Mouse (Mus musculus): ENCODE data around the gene D930007J09Rik.

Gene D930007J09Rik

DNA sequence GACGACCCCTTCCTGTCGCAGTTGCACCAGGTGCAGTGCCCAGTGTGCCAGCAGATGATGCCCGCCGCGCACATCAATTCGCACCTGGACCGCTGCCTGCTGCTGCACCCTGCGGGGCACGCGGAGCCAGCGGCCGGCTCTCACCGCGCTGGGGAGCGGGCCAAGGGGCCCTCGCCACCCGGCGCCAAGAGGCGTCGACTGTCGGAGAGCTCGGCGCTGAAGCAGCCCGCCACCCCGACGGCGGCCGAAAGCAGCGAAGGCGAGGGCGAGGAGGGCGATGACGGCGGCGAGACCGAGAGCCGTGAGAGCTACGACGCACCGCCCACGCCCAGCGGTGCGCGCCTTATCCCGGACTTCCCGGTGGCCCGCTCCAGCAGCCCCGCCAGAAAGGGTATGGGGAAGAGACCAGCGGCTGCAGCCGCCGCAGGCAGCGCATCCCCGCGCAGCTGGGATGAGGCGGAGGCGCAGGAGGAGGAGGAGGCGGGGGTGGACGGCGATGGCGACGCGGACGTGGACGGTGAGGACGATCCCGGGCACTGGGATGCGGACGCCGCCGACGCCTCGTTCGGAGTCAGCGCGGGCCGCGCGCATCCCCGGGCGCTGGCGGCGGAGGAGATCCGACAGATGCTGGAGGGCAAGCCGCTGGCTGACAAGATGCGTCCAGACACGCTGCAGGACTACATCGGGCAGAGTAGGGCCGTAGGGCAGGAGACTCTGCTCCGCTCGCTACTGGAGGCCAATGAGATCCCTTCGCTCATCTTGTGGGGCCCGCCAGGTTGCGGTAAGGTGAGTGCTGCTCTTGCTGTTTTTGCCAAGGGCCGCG lies at the start of gene D930007J09Rik:
Gene D930007J09Rik (minus strand): TSS at position 591 of the 823 bp plus-strand sequence.
- no peak for DNase-seq (ENCODE audit: low read depth, low spot score)

DNA sequence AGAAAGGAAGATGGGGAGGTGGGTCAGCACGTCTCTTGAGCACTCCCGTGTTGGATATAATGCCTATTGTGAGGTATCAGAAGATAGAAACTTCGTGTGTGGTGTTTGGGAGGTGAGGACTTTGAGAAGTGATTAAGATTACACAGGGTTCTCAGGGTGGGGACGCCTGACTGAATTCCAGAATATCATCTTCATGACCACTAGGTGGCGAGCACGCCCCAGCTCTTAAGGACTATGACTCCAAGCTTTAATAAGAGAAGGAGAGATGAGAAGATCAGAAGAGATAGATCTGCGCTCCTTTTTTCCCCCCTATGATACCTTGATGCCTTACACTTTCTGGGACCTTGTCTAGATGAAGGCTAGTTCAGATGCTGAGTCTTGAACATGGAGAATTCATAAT lies 49.3 kb upstream of the D930007J09Rik start:
- DNase-seq (ENCODE audit: low read depth, low spot score), result peak; percentile 61

DNA sequence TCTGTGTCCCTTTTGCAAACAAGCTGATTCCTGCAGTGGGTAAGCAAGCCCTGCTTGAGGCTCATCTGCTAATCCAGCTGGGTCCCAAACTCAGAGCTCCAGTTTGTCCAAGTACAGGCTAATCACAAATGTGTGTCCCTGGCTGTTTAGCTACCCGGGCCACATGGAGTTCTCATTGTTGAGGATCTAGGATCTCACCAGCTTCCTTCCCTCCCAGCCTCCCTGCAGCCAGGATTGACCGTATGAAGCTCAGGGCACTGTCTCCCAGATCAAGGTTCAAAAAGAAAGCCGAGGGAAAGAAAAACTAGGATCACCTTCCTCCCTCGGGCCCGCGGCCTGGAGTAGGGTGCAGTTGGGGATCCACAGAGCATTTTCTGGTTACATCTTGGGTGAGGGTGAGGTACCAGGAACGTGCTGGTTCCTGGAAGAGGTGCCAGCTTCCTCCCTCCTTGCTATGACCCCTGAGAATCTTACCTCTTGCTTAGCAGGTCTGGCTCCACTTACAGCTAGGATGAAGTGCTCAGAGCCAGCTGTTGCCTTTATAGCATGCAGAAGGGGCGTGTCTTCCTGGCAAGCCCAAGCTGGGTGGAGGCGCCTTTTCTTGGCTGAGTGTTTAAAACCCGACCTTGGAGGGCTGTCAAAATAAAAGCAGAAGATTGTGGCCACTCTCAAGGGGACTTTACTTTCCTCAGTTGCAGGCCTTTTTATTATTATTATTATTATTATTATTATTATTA lies 48.2 kb upstream of the D930007J09Rik start, which contains the start of gene Serpinb1a:
Gene Serpinb1a (minus strand): TSS at position 518 of the 737 bp plus-strand sequence.
- peak; percentile 82 for DNase-seq (ENCODE audit: low read depth, low spot score)

DNA sequence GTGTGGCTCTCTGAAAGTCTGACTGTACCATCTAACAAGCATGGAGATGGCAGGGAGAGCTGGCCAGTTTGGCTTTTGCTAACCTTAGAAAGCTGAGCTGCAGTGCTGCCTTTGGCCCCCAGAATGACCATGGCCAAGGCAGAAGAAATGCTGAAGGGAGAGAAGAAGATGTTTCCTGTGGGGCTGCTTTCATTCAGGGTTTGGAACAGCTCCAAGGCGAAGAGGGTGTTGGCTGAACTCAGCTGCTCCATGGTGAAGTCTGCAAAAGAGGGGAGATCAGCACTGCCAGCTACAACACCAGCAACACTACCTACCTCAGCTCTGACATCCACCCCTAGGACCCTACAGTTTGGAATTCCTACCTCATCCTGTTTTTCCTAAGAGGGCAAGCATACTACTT lies 47.5 kb upstream of the D930007J09Rik start:
- no peak for DNase-seq (ENCODE audit: low read depth, low spot score)

- no peak for DNase-seq (ENCODE audit: low read depth, low spot score)
Observed at GRCm38 (mm10) chr13:32849531-32850123, 47.0 kb upstream of the D930007J09Rik start.

DNA sequence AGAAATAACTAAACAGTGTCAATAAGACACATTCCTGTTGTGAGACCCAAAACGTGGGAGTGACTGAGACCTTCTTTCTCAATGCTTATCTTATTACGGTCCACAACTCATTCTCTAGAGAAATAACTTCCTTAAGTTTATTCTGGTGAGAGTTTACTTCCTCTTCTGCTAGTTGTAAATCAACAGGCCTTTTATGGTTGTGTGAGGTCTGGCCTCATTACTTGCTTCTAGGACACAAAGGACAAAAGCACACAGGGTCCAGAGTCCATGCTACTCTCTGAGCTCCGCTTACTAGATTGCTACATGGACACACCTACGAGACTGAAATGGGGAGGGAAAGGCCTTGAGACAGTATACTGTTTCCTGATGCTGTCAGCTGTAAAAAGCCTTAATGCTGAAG lies 46.4 kb upstream of the D930007J09Rik start:
- no peak for DNase-seq (ENCODE audit: low read depth, low spot score)

DNA sequence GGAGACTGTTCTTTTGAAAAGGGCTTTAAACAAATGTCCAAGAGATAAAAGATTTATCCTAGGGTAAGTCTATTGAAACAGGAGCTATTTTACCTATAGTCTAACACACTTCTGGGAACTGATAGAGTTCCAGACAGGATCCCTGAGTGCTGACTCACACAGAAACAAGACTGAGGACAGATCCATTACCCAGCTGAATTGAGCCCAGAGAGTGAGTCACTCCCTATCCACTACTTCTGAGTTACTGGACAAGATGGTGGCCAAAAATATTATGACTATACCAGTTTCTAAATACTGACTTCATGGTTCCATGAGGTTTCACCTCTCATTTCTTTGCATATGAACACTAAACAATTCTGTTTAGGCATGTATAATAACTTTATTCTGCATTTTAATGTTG lies 43.6 kb upstream of the D930007J09Rik start:
- DNase-seq (ENCODE audit: low read depth, low spot score), result no peak

GRCm38 (mm10) chr13:32841349-32841748 lies 38.7 kb upstream of the D930007J09Rik start:
- DNase-seq (ENCODE audit: low read depth, low spot score), result no peak

GRCm38 (mm10) chr13:32839314-32839713 lies 36.7 kb upstream of the D930007J09Rik start:
- no peak for DNase-seq (ENCODE audit: low read depth, low spot score)

DNA sequence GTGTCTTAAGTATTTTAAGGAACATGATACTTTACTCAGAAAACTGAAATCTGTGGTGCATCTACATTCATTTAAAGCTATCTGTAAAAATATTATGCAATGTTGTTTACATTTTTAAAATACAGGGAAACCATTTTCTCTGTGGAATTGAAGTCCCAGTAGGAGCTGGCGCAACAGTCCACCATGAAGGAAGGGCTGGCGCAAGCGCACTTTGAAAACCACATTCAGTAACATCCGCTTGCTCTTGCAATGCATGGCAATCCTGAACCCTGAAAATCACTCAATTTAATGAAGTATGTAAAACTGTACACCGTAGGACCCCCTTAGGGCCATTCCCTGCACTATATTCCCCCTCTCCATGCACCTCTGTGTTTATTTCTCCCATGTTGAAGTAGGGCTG lies 31.9 kb upstream of the D930007J09Rik start:
- DNase-seq (ENCODE audit: low read depth, low spot score), result no peak

GRCm38 (mm10) chr13:32833237-32833636 lies 30.6 kb upstream of the D930007J09Rik start:
- DNase-seq (ENCODE audit: low read depth, low spot score), result no peak

GRCm38 (mm10) chr13:32832776-32833175 lies 30.1 kb upstream of the D930007J09Rik start:
- no peak for DNase-seq (ENCODE audit: low read depth, low spot score)

- no peak for DNase-seq (ENCODE audit: low read depth, low spot score)
Observed at GRCm38 (mm10) chr13:32831505-32832273, 29.0 kb upstream of the D930007J09Rik start.

DNA sequence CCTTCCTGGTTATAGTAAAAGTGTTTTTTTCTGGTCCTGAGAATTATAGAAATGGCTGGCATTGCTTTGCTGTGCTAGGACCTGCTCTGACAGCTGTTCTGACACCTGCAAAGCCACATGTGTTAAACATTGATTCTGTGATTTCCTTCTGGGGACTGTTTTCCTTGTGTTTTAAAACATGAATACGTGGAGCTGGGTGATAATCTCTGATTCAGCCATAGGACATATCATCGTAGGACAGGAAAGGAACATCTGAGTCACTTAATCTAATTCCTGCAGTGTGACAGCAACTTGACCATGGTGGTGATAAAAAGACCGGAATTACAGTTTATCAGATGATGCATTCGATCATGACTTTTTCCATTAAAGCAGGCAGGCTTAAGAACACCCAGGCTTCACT lies 26.2 kb upstream of the D930007J09Rik start:
- no peak for DNase-seq (ENCODE audit: low read depth, low spot score)

GRCm38 (mm10) chr13:32827951-32828350 lies 25.3 kb upstream of the D930007J09Rik start:
- DNase-seq (ENCODE audit: low read depth, low spot score), result no peak

DNA sequence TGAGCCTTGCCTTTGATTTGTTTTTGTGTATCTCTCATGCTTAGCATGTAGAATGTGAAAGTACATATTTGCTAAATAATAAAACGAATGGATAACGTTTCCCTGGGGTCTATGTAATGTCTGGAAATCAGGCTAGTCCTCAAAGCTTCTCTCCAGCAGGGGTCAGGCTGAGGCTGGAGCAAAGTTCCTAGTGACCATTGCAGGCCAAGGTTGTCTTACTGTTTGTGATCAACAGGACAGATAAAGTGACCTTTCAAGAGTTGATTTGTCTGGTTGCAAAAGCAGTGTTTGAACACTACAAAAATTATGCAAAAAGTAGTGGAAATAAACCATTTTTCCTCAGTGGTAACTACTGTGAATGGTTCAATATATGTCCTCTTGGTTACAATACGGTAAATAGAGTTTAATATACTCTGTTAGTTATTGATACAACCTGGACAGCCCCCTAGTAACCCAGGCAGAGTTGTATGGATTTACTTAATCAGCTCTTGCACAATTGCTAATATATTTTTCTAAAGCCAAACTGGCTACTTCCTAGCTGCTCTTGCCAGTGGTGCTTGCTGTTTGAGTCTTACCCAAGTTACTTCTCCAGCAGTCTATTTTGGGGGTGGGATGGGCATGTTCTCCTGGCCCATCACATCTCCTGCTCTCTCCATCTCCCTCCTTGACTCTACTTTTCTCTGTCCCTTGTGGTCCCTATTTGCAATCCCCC lies 24.6 kb upstream of the D930007J09Rik start:
- DNase-seq (ENCODE audit: low read depth, low spot score), result no peak

GRCm38 (mm10) chr13:32825546-32825945 lies 22.9 kb upstream of the D930007J09Rik start:
- DNase-seq (ENCODE audit: low read depth, low spot score), result no peak

DNA sequence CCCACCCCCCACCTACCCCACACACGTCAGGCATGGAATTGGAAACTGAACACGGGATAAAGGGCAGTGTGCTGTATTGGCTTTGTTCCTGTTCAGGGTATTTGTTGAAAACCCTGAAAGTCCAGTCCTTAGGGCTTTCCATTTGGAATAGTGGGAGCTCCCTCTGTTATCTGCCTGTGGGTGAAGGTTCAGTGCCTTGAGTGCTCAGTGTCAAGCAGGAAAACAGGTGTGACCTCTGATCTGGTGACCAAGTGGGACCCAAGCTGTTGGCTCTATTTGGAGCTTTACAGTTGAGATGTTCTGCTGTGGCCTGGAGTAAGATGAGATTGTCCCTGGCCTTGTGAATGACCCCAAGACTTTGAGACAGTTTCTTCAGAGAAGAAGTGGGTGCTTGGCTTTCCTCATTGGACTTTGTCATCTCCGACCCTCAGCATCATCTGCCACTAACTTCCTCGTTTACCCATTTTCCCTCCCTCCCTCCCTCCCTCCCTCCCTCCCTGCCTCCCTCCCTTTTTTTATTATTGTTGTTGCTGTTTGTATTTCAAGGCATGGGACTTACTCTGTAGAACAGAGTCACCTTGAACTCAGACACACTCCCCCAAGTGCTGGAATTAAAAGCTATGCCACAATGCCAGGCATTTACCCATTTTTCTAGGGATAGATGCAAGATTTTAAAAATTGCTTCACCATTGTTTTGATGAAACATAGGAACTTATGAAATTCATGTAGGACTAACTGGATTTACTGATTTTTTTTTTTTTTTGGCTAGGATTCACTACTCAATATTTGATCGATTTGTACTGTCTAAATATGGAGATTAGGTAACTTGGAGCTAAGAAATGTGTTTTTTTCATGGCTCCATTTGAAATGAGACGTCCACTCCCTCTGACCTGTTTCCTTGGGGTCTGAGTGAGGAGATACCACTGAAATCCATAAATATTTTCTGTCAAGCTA lies 22.0 kb upstream of the D930007J09Rik start:
- DNase-seq (ENCODE audit: low read depth, low spot score), result no peak

GRCm38 (mm10) chr13:32823126-32823525 lies 20.5 kb upstream of the D930007J09Rik start:
- DNase-seq (ENCODE audit: low read depth, low spot score), result no peak

- DNase-seq (ENCODE audit: low read depth, low spot score), result no peak
Observed at GRCm38 (mm10) chr13:32821671-32822070, 19.0 kb upstream of the D930007J09Rik start.

All from skeletal muscle tissue, adult 2 months (tissue).